In genomic region chr1:93949087-93949486, GRCm38 (mm10) we compare ENCODE assay signal across 7 mouse cellular contexts. TPM values are rescaled to one million over a fixed set of nuclear protein-coding genes. Genes with fewer than 3 reads are reported as not detected.
"Had no signal": no experiment of that assay in that cellular context is flagged by ENCODE, and none has a peak within 500 bp of the region (broad histone marks: within the 10 kb centered on the region; RNA-seq: fewer than 3 reads in every experiment).

No protein-coding gene starts in this region.

RNA-seq across cellular contexts. Expression of gene Gal3st2b, which starts 31.0 kb away (rescaled TPM):
- polyA plus RNA-seq: kidney, embryonic 14.5 days; limb, embryonic 12.5 days; liver, embryonic 13.5 days; liver, postnatal 0 days; midbrain, embryonic 10.5 days; midbrain, embryonic 16.5 days; neural tube, embryonic 15.5 days had no signal

RNA-seq across cellular contexts. Expression of gene Gal3st2c, which starts 41.2 kb away (rescaled TPM):
- polyA plus RNA-seq: kidney, embryonic 14.5 days; limb, embryonic 12.5 days; liver, embryonic 13.5 days; liver, postnatal 0 days; midbrain, embryonic 10.5 days; midbrain, embryonic 16.5 days; neural tube, embryonic 15.5 days had no signal
